Mouse (Mus musculus) testis, adult 2 months (tissue): ENCODE results near the gene Wnk1. TPM values are rescaled to one million over a fixed set of nuclear protein-coding genes. Genes with fewer than 3 reads are reported as not detected.
"Not testable (repeated sequence)": the region's sequence is repeated elsewhere in the genome, so short reads cannot be mapped to it uniquely, and the experiment has no call there.

ENCODE experiments used
- H3K27ac ChIP-seq: fragments of 200-500 bp; 2 replicates; pipeline ENCODE4 v1.5.1; 2012; ENCODE audit warnings: low read depth, low read length; ENCODE audit not compliant: control insufficient read depth, insufficient read depth
- H3K27me3 ChIP-seq: fragments of 200-500 bp; 2 replicates; pipeline ENCODE4 v1.6.1; 2012; ENCODE audit warnings: mild to moderate bottlenecking, low read length, moderate library complexity; ENCODE audit not compliant: control insufficient read depth, insufficient read depth
- H3K36me3 ChIP-seq: fragments of 200-500 bp; 2 replicates; pipeline ENCODE4 v1.6.1; 2012; ENCODE audit warnings: mild to moderate bottlenecking, low read length; ENCODE audit not compliant: control insufficient read depth, insufficient read depth
- H3K4me1 ChIP-seq: fragments of 200-500 bp; 2 replicates; pipeline ENCODE4 v1.6.1; 2012; ENCODE audit warnings: low read length; ENCODE audit not compliant: control insufficient read depth, insufficient read depth
- H3K4me3 ChIP-seq: fragments of 200-500 bp; 2 replicates; pipeline ENCODE4 v1.5.1; 2012; ENCODE audit warnings: low read depth, mild to moderate bottlenecking, low read length, moderate library complexity, mixed read lengths; ENCODE audit not compliant: control insufficient read depth
- CTCF ChIP-seq: fragments of 200-500 bp; IDR thresholded peaks from 2 replicates; pipeline ENCODE4 v1.5.1; 2012; ENCODE audit warnings: low read depth, mild to moderate bottlenecking, inconsistent platforms, low read length, moderate library complexity; ENCODE audit not compliant: control insufficient read depth, insufficient read depth, insufficient replicate concordance
- POLR2A ChIP-seq: fragments of 200-500 bp; IDR thresholded peaks from 2 replicates; pipeline ENCODE4 v1.6.1; 2012; ENCODE audit warnings: low read depth, mild to moderate bottlenecking, inconsistent platforms, low read length, moderate library complexity; ENCODE audit not compliant: control insufficient read depth
- polyA plus RNA-seq: library from polyadenylated mRNA; depleted of rRNA; stranded (reverse); fragments of >200 nt; gene quantifications from 2 replicates; pipeline ENCODE4 v1.2.3, GENCODE M21; 2012; rRNA removed

Wnk1 gene
- 130 and 137 TPM in 2 replicates for polyA plus RNA-seq

GRCm38 (mm10) chr6:120038366-120039255 lies at the start of gene Wnk1:
Gene Wnk1, minus strand, starts transcription at chr6:120038672.
- Histone ChIP-seq H3K27ac (peak within 1 kb of the TSS; percentile 91), H3K27me3 (no peaks in the 10 kb centered on the region), H3K4me1 (peaks cover 6% of the 10 kb centered on the region), H3K4me3 (peak within 1 kb of the TSS; percentile 93), H3K36me3 (no peaks in the 10 kb centered on the region)
- TF ChIP-seq CTCF (no peak), POLR2A (peak; percentile 89)

- H3K4me1 ChIP-seq, H3K4me3 ChIP-seq, H3K27me3 ChIP-seq, H3K27ac ChIP-seq, H3K36me3 ChIP-seq: not testable (repeated sequence)
These were observed 48.6 kb upstream of the Wnk1 start for GRCm38 (mm10) chr6:120087041-120087440.

- Histone ChIP-seq H3K27ac (no peak overlapping the region), H3K4me1 (no peaks in the 10 kb centered on the region), H3K27me3 (no peaks in the 10 kb centered on the region), H3K4me3 (no peak overlapping the region), H3K36me3 (no peaks in the 10 kb centered on the region)
- TF ChIP-seq POLR2A (no peak), CTCF (no peak)
These were observed 47.4 kb upstream of the Wnk1 start for GRCm38 (mm10) chr6:120085832-120086231.

- H3K36me3 ChIP-seq = no peaks in the 10 kb centered on the region
- no peak overlapping the region for H3K27ac ChIP-seq
- TF ChIP-seq CTCF = no peak
- TF ChIP-seq POLR2A = no peak
- no peak overlapping the region for H3K4me3 ChIP-seq
- no peaks in the 10 kb centered on the region for H3K27me3 ChIP-seq
- H3K4me1 ChIP-seq = no peaks in the 10 kb centered on the region
These were observed 46.5 kb upstream of the Wnk1 start for GRCm38 (mm10) chr6:120084983-120085382.

- Histone ChIP-seq H3K4me1 (peaks cover 3% of the 10 kb centered on the region; the same call in 1 of the 2 replicates), H3K4me3 (no peak overlapping the region), H3K27me3 (no peaks in the 10 kb centered on the region), H3K36me3 (no peaks in the 10 kb centered on the region), H3K27ac (no peak overlapping the region)
- TF ChIP-seq CTCF = no peak
- no peak for TF ChIP-seq POLR2A
These were observed 45.0 kb upstream of the Wnk1 start for GRCm38 (mm10) chr6:120083442-120083841.

GRCm38 (mm10) chr6:120082951-120083411 lies 44.5 kb upstream of the Wnk1 start:
- Histone ChIP-seq H3K27me3 (no peaks in the 10 kb centered on the region), H3K4me1 (peaks cover 3% of the 10 kb centered on the region; the same call in 1 of the 2 replicates), H3K4me3 (no peak overlapping the region), H3K36me3 (no peaks in the 10 kb centered on the region), H3K27ac (no peak overlapping the region)
- TF ChIP-seq CTCF (no peak), POLR2A (no peak)

GRCm38 (mm10) chr6:120082251-120082950 lies 43.9 kb upstream of the Wnk1 start:
- Histone ChIP-seq H3K27me3 (no peaks in the 10 kb centered on the region), H3K27ac (no peak overlapping the region), H3K36me3 (no peaks in the 10 kb centered on the region), H3K4me1 (peaks cover 3% of the 10 kb centered on the region; the same call in 1 of the 2 replicates), H3K4me3 (no peak overlapping the region)
- TF ChIP-seq CTCF (no peak), POLR2A (no peak)
